Mouse (Mus musculus): ENCODE results near the gene H6pd. TPM values are rescaled to one million over a fixed set of nuclear protein-coding genes. Genes with fewer than 3 reads are reported as not detected.

H6pd gene
- polyA plus RNA-seq, 1 experiment = 170 TPM

- Histone ChIP-seq H3K4me1 (ENCODE audit: control insufficient read depth, insufficient read depth, low read length) (peaks cover 71% of the 10 kb centered on the region), H3K27ac (ENCODE audit: insufficient read depth, low read depth, low read length) (no peak overlapping the region), H3K4me3 (ENCODE audit: insufficient read depth, low read depth, low read length) (no peak overlapping the region)
- WGBS = 80% methylated on average over 5 of the region's 5 CpGs
- TF ChIP-seq CTCF (IDR thresholded peaks at IDR 0.05; ENCODE audit: insufficient read depth, low read depth, low read length) (no peak), POLR2A (IDR thresholded peaks at IDR 0.05; ENCODE audit: insufficient read depth, low read depth, low read length) (no peak)
These were observed 60.7 kb downstream of the H6pd start for GRCm38 (mm10) chr4:149948119-149948518.

GRCm38 (mm10) chr4:149947396-149947795 lies 61.4 kb downstream of the H6pd start:
- Histone ChIP-seq H3K27ac (ENCODE audit: insufficient read depth, low read depth, low read length) (no peak overlapping the region), H3K4me3 (ENCODE audit: insufficient read depth, low read depth, low read length) (no peak overlapping the region), H3K4me1 (ENCODE audit: control insufficient read depth, insufficient read depth, low read length) (peaks cover 73% of the 10 kb centered on the region)
- TF ChIP-seq CTCF (IDR thresholded peaks at IDR 0.05; ENCODE audit: insufficient read depth, low read depth, low read length) (no peak), POLR2A (IDR thresholded peaks at IDR 0.05; ENCODE audit: insufficient read depth, low read depth, low read length) (no peak)
- WGBS = 90% methylated on average over 5 of the region's 5 CpGs

GRCm38 (mm10) chr4:149945194-149945593 lies 63.6 kb downstream of the H6pd start:
- 88% methylated on average over 9 of the region's 9 CpGs for WGBS
- Histone ChIP-seq H3K4me1 (ENCODE audit: control insufficient read depth, insufficient read depth, low read length) (peaks cover 78% of the 10 kb centered on the region), H3K27ac (ENCODE audit: insufficient read depth, low read depth, low read length) (no peak overlapping the region), H3K4me3 (ENCODE audit: insufficient read depth, low read depth, low read length) (no peak overlapping the region)
- TF ChIP-seq CTCF (IDR thresholded peaks at IDR 0.05; ENCODE audit: insufficient read depth, low read depth, low read length) (no peak), POLR2A (IDR thresholded peaks at IDR 0.05; ENCODE audit: insufficient read depth, low read depth, low read length) (no peak)

DNA sequence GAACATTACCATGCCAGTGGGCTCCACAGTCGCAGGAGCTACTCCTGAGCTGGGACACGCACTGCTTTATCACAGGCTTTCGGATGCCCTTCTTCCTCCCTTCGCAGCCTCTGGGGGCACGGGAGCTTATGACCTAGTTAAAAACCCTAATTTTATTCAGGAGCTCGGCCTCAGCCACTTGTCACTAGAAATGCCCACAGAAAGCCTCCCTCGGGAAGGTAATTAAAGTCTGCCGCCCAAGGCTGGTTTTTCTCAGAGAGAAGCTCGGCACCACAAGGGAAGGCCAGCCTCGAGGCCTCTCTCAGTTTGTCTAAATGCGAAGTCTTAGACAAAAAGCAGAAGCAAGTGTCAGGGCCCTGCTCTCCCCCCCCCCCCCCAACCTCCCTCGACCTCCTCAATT lies 64.6 kb downstream of the H6pd start:
- TF ChIP-seq POLR2A (IDR thresholded peaks at IDR 0.05; ENCODE audit: insufficient read depth, low read depth, low read length) (no peak), CTCF (IDR thresholded peaks at IDR 0.05; ENCODE audit: insufficient read depth, low read depth, low read length) (no peak)
- no peak overlapping the region for H3K27ac ChIP-seq (ENCODE audit: insufficient read depth, low read depth, low read length)
- no peak overlapping the region for H3K4me3 ChIP-seq (ENCODE audit: insufficient read depth, low read depth, low read length)
- peaks cover 70% of the 10 kb centered on the region for H3K4me1 ChIP-seq (ENCODE audit: control insufficient read depth, insufficient read depth, low read length)
- WGBS = 66% methylated on average over 12 of the region's 12 CpGs

DNA sequence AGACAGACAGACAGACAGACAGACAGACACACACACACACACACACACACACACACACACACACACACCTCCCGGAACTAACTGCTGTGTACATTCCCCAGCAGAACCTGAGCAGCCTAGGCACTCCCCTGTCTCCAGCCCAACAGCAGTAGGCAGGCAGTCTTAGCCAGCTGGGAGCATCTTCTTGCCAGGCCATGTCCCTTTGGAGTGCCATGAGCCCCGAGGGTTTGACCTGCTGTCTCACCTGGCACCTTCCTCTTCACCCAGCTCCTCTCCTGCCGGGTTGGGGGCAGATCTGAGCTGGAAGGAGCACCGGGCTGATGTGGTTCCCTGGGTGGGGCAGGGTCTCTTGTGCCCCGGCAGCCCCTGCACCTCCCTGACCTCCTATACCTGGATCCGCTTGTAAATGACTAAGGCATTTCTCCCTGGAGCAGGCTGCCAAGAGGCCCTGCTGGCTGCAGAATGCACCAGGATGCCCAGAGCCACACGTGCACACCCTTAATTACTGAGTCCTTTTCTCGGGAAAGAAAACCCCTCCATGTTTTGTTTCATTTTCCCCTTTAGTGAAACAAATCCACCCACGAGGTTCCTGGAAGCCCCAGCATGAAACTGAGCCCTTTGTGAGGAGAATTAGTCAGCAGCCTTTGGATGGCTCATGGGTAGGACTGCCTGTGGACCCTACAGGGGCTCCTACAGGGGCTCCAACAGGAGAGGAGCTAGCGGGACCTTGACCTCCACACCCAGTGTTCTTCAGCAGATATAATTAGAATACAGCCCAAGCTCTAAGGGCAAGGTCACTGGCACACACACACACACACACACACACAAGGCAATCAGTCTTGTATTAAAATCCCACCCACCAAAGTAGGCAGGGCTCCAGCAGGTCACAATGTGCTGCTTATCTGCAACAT lies 65.7 kb downstream of the H6pd start:
- no peak overlapping the region for H3K4me3 ChIP-seq (ENCODE audit: insufficient read depth, low read depth, low read length)
- peaks cover 65% of the 10 kb centered on the region for H3K4me1 ChIP-seq (ENCODE audit: control insufficient read depth, insufficient read depth, low read length)
- WGBS = 25% methylated on average over 10 of the region's 10 CpGs
- TF ChIP-seq CTCF (IDR thresholded peaks at IDR 0.05; ENCODE audit: insufficient read depth, low read depth, low read length) = no peak
- no peak for TF ChIP-seq POLR2A (IDR thresholded peaks at IDR 0.05; ENCODE audit: insufficient read depth, low read depth, low read length)
- no peak overlapping the region for H3K27ac ChIP-seq (ENCODE audit: insufficient read depth, low read depth, low read length)

GRCm38 (mm10) chr4:149941067-149941755 lies 67.6 kb downstream of the H6pd start:
- no peak for TF ChIP-seq CTCF (IDR thresholded peaks at IDR 0.05; ENCODE audit: insufficient read depth, low read depth, low read length)
- TF ChIP-seq POLR2A (IDR thresholded peaks at IDR 0.05; ENCODE audit: insufficient read depth, low read depth, low read length) = no peak
- H3K4me3 ChIP-seq (ENCODE audit: insufficient read depth, low read depth, low read length) = no peak overlapping the region
- 80% methylated on average over 18 of the region's 18 CpGs for WGBS
- H3K4me1 ChIP-seq (ENCODE audit: control insufficient read depth, insufficient read depth, low read length) = peaks cover 58% of the 10 kb centered on the region
- H3K27ac ChIP-seq (ENCODE audit: insufficient read depth, low read depth, low read length) = no peak overlapping the region

DNA sequence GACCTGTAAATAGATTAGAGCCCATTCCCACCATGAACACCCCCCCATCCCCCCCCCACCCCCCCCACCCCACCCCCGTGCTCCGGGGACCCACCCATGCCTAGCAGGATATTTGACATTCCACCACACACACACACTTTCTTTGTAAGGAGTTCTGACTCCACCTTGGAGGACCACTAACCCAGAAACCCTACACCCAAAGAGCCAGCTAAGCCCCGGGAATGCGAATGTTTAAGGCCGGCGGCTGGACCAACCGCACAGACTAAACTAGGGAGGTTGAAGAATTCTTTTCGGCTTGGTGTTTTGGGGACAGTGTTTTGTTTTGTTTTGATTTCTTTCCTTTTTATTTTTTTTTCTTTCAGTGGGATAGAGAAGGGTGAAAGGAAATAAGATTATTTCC lies 70.1 kb downstream of the H6pd start:
- 45% methylated on average over 8 of the region's 8 CpGs for WGBS
- no peak overlapping the region for H3K4me3 ChIP-seq (ENCODE audit: insufficient read depth, low read depth, low read length)
- H3K4me1 ChIP-seq (ENCODE audit: control insufficient read depth, insufficient read depth, low read length) = peaks cover 35% of the 10 kb centered on the region
- H3K27ac ChIP-seq (ENCODE audit: insufficient read depth, low read depth, low read length) = no peak overlapping the region
- TF ChIP-seq CTCF (IDR thresholded peaks at IDR 0.05; ENCODE audit: insufficient read depth, low read depth, low read length) (no peak), POLR2A (IDR thresholded peaks at IDR 0.05; ENCODE audit: insufficient read depth, low read depth, low read length) (no peak)

GRCm38 (mm10) chr4:149936921-149937320 lies 71.9 kb downstream of the H6pd start:
- Histone ChIP-seq H3K4me3 (ENCODE audit: insufficient read depth, low read depth, low read length) (no peak overlapping the region), H3K4me1 (ENCODE audit: control insufficient read depth, insufficient read depth, low read length) (peaks cover 27% of the 10 kb centered on the region), H3K27ac (ENCODE audit: insufficient read depth, low read depth, low read length) (no peak overlapping the region)
- WGBS = 84% methylated on average over 5 of the region's 5 CpGs
- no peak for TF ChIP-seq POLR2A (IDR thresholded peaks at IDR 0.05; ENCODE audit: insufficient read depth, low read depth, low read length)
- no peak for TF ChIP-seq CTCF (IDR thresholded peaks at IDR 0.05; ENCODE audit: insufficient read depth, low read depth, low read length)

DNA sequence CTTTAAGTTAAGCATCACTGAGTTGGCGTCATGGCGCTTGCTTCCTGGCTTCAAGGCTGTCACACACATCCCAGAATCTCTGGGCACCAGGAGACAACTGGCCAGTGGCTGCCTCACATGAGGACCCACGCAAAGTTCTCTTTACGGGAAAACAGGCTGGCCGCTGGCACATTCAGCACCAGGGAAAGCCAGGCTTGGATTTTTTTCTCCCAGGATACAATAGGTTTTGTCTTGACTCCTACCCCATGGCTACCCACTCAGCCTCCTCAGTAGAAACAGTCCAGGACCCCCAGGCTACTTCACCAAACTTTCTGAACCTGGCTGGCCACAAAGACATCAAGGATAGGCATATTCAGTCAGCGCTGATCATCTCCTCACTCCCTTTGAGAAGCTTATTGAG lies 73.4 kb downstream of the H6pd start:
- H3K4me3 ChIP-seq (ENCODE audit: insufficient read depth, low read depth, low read length) = no peak overlapping the region
- no peak for TF ChIP-seq POLR2A (IDR thresholded peaks at IDR 0.05; ENCODE audit: insufficient read depth, low read depth, low read length)
- no peak for TF ChIP-seq CTCF (IDR thresholded peaks at IDR 0.05; ENCODE audit: insufficient read depth, low read depth, low read length)
- WGBS = 91% methylated on average over 6 of the region's 6 CpGs
- peaks cover 13% of the 10 kb centered on the region for H3K4me1 ChIP-seq (ENCODE audit: control insufficient read depth, insufficient read depth, low read length)
- H3K27ac ChIP-seq (ENCODE audit: insufficient read depth, low read depth, low read length) = no peak overlapping the region
